8 mouse cellular contexts compared by ENCODE assay signal in genomic region chr4:135667266-135667844, GRCm38 (mm10). TPM values are rescaled to one million over a fixed set of nuclear protein-coding genes. Genes with fewer than 3 reads are reported as not detected.
DNase-seq lines count a peak whose midpoint lies in the region; ATAC-seq and TF ChIP-seq lines count a peak whose summit lies in the region.

No protein-coding gene starts in this region.

- H3K9me3 ChIP-seq in kidney, embryonic 15.5 days (replicated peaks): no peaks in the 10 kb centered on the region
- no peaks in the 10 kb centered on the region for H3K9me3 ChIP-seq in ES-E14 (ENCODE audit: control insufficient read depth, insufficient read depth, low read depth, low read length)
- no peaks in the 10 kb centered on the region for H3K9me3 ChIP-seq in hindbrain, embryonic 13.5 days
- H3K9me3 ChIP-seq in lung, postnatal 0 days (ENCODE audit: low read length): no peaks in the 10 kb centered on the region

- TF ChIP-seq CTCF in lung, postnatal 0 days (IDR thresholded peaks at IDR 0.05): peak; percentile 80

- ATAC-seq in kidney, embryonic 15.5 days (replicated peaks; ENCODE audit: low FRiP score): no peak
- peak; percentile 74 for ATAC-seq in common myeloid progenitor, adult 5-6 weeks (replicated peaks; ENCODE audit: low read depth, poor library complexity, severe bottlenecking)
- ATAC-seq in hindbrain, embryonic 13.5 days (ENCODE audit: low FRiP score): no peak
- ATAC-seq in lung, postnatal 0 days: no peak

- H3K36me3 ChIP-seq in kidney, embryonic 15.5 days: no peaks in the 10 kb centered on the region
- no peaks in the 10 kb centered on the region for H3K36me3 ChIP-seq in ES-E14 (ENCODE audit: control insufficient read depth, insufficient read depth, low read length, poor library complexity, severe bottlenecking)
- no peaks in the 10 kb centered on the region for H3K36me3 ChIP-seq in hindbrain, embryonic 13.5 days
- no peaks in the 10 kb centered on the region for H3K36me3 ChIP-seq in lung, postnatal 0 days (ENCODE audit: insufficient read depth, low read length)

- 15% methylated on average over 16 of the region's 16 CpGs for WGBS in kidney, embryonic 15.5 days
- 17% methylated on average over 16 of the region's 16 CpGs for WGBS in hindbrain, embryonic 13.5 days
- WGBS in lung, postnatal 0 days: 12% methylated on average over 15 of the region's 16 CpGs

- H3K4me1 ChIP-seq in kidney, embryonic 15.5 days: no peaks in the 10 kb centered on the region
- peaks cover 0 to 15% of the 10 kb centered on the region in 2 experiments; a peak in 2 of 4 replicates for H3K4me1 ChIP-seq in ES-E14 (ENCODE audit: control insufficient read depth in 2 of 2, insufficient read depth in 2 of 2, low read length in 2 of 2, poor library complexity in 1 of 2)
- H3K4me1 ChIP-seq in hindbrain, embryonic 13.5 days (replicated peaks): 0 out of 2 replicates have a peak, but pooled peaks cover 2% of the 10 kb centered on the region
- no peaks in the 10 kb centered on the region for H3K4me1 ChIP-seq in lung, postnatal 0 days (ENCODE audit: insufficient read depth, low read depth, low read length)

- peak; percentile 38 for DNase-seq in kidney, adult 18-20 months
- DNase-seq in ES-E14 (ENCODE audit: low read depth, low spot score): no peak
- peak; percentile 65 for DNase-seq in lung, postnatal 0 days (ENCODE audit: low spot score)
- peak; percentile 21 for DNase-seq in skeletal muscle tissue, adult 2 months (ENCODE audit: low read depth, low spot score)
- no peak for DNase-seq in ovary, adult 18-20 months (ENCODE audit: low spot score)

- no peak for TF ChIP-seq EP300 in lung, postnatal 0 days (IDR thresholded peaks at IDR 0.05)

- peaks cover 7% of the 10 kb centered on the region for H3K27me3 ChIP-seq in kidney, embryonic 15.5 days
- peaks cover 10% of the 10 kb centered on the region; the same call in 1 of the 2 replicates for H3K27me3 ChIP-seq in hindbrain, embryonic 13.5 days
- H3K27me3 ChIP-seq in lung, postnatal 0 days (replicated peaks; ENCODE audit: insufficient read depth, low read length): no peaks in the 10 kb centered on the region

- H3K4me2 ChIP-seq in kidney, embryonic 15.5 days: no peak overlapping the region; the same call in 1 of the 2 replicates
- H3K4me2 ChIP-seq in hindbrain, embryonic 13.5 days: peak overlapping the region; percentile 32; the same call in 1 of the 2 replicates
- H3K4me2 ChIP-seq in lung, postnatal 0 days (replicated peaks; ENCODE audit: low read depth, low read length): no peak overlapping the region

- in situ Hi-C loops in ES-E14 (cut with MboI; ENCODE audit: low sequenced_read_pairs in 2 of 2, unreplicated experiment in 2 of 2): loop anchor here (5.0 to 10.0 kb wide), 2 partner anchors 143 to 150 kb away; no protein-coding TSS in a partner anchor

- H3K4me3 ChIP-seq in kidney, embryonic 15.5 days (replicated peaks): no peak overlapping the region
- no peak overlapping the region for H3K4me3 ChIP-seq in ES-E14 (ENCODE audit: insufficient read depth in 1 of 2, low read depth in 1 of 2, low read length in 2 of 2, poor library complexity in 1 of 2, severe bottlenecking in 1 of 2)
- no peak overlapping the region for H3K4me3 ChIP-seq in hindbrain, embryonic 13.5 days
- no peak overlapping the region for H3K4me3 ChIP-seq in lung, postnatal 0 days (ENCODE audit: low read depth, low read length)

- H3K9ac ChIP-seq in kidney, embryonic 15.5 days: no peak overlapping the region
- H3K9ac ChIP-seq in ES-E14 (ENCODE audit: insufficient read depth, low read depth, low read length, poor library complexity, severe bottlenecking): no peak overlapping the region
- peak overlapping the region; percentile 19; the same call in 1 of the 2 replicates for H3K9ac ChIP-seq in hindbrain, embryonic 13.5 days
- H3K9ac ChIP-seq in lung, postnatal 0 days (replicated peaks; ENCODE audit: low read depth): no peak overlapping the region

- no peak overlapping the region for H3K27ac ChIP-seq in kidney, embryonic 15.5 days
- H3K27ac ChIP-seq in ES-E14 (ENCODE audit: insufficient read depth, low read depth, low read length, poor library complexity, severe bottlenecking): no peak overlapping the region
- H3K27ac ChIP-seq in hindbrain, embryonic 13.5 days: no peak overlapping the region
- no peak overlapping the region for H3K27ac ChIP-seq in lung, postnatal 0 days (ENCODE audit: low read length)

TF ChIP-seq in ES-E14, 5 proteins besides CTCF, POLR2A, EP300 and RAD21:
- TF ChIP-seq HCFC1 (IDR thresholded peaks at IDR 0.05; ENCODE audit: borderline replicate concordance, insufficient read depth, low read length) (no peak), ZC3H11A (IDR thresholded peaks at IDR 0.05; ENCODE audit: borderline replicate concordance, low read depth, low read length) (peak; percentile 83), CHD2 (IDR thresholded peaks at IDR 0.05; ENCODE audit: low read depth, low read length) (no peak)

RNA-seq across cellular contexts. Expression of gene Ifnlr1, which starts 18.7 kb away (rescaled TPM):
- 1.1 TPM in 2 replicates for polyA plus RNA-seq in kidney, embryonic 15.5 days (2015; fragmentation: Nextera tagmentation; extraction: Ambion mirVana)
- 3.3 and 6.2 TPM in 2 replicates for total RNA-seq in ES-E14 (2012; rRNA removed)
- total RNA-seq in common myeloid progenitor, adult 5-6 weeks (2017): 0.29 TPM in 1 of 2 replicates, not detected in the other
- polyA plus RNA-seq in hindbrain, embryonic 13.5 days (2015; fragmentation: Nextera tagmentation; extraction: Ambion mirVana): 0.14 and 0.42 TPM in 2 replicates
- 2.7 and 3.7 TPM in 2 replicates for polyA plus RNA-seq in lung, postnatal 0 days (2015; fragmentation: Nextera tagmentation; extraction: Ambion mirVana)

Comparison
In these comparisons a context has a peak if more than half of its experiments do, and no peak if none do; other contexts are left out.
1. DNase-seq: peak in kidney, adult 18-20 months (single experiment), lung, postnatal 0 days (single experiment) and skeletal muscle tissue, adult 2 months (single experiment); none in ES-E14 (single experiment) and ovary, adult 18-20 months (single experiment).